Mouse (Mus musculus) brain, embryonic 14.5 days (tissue): ENCODE data around the gene Snrnp25. TPM values are rescaled to one million over a fixed set of nuclear protein-coding genes. Genes with fewer than 3 reads are reported as not detected.
"Not testable (repeated sequence)": the region's sequence is repeated elsewhere in the genome, so short reads cannot be mapped to it uniquely, and the experiment has no call there.

ENCODE experiments used
- DNase-seq: peaks from one replicate; pipeline ENCODE4 v3.0.0-alpha.2; 2011; ENCODE audit warnings: low read depth
- CTCF ChIP-seq: fragments of 200-500 bp; IDR thresholded peaks from 2 replicates; pipeline ENCODE4 v1.5.1; 2012; ENCODE audit warnings: inconsistent platforms, mild to moderate bottlenecking, moderate library complexity, borderline replicate concordance; ENCODE audit not compliant: insufficient read depth, insufficient read length; ENCODE audit errors: extremely low read depth
- POLR2A ChIP-seq: fragments of 200-500 bp; IDR thresholded peaks from 2 replicates; pipeline ENCODE4 v1.6.1; 2012; ENCODE audit warnings: mild to moderate bottlenecking, inconsistent platforms, borderline replicate concordance; ENCODE audit not compliant: poor library complexity, insufficient read depth, insufficient read length, severe bottlenecking; ENCODE audit errors: extremely low read depth
- polyA plus RNA-seq: library from polyadenylated mRNA; depleted of rRNA; stranded (reverse); fragments of >200 nt; gene quantifications from 2 replicates; pipeline ENCODE4 v1.2.3, GENCODE M21; 2012

The Snrnp25 gene
- polyA plus RNA-seq, 1 experiment: 38.8 TPM

DNA sequence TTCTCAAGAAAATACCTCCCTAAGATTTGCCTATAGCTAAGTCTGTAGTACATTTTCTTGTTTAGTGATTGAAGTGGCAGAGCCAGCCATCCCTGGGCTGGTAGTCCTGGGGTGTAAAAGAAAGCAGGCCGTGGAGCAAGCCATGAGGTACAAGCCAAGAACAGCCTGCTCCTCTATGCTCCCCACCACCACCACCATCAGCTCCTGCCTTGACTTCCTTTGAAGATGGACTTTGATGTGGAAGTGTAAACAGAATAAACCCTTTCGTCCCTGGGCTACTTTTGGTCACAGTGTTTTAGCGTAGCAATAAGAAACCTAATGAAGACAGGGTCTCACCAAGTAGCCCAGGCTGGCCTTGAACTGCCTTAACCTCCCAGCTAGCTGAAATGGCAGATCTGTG, 7.4 kb upstream of the Snrnp25 start:
- no peak for TF ChIP-seq CTCF
- no peak for TF ChIP-seq POLR2A
- DNase-seq: no peak

DNA sequence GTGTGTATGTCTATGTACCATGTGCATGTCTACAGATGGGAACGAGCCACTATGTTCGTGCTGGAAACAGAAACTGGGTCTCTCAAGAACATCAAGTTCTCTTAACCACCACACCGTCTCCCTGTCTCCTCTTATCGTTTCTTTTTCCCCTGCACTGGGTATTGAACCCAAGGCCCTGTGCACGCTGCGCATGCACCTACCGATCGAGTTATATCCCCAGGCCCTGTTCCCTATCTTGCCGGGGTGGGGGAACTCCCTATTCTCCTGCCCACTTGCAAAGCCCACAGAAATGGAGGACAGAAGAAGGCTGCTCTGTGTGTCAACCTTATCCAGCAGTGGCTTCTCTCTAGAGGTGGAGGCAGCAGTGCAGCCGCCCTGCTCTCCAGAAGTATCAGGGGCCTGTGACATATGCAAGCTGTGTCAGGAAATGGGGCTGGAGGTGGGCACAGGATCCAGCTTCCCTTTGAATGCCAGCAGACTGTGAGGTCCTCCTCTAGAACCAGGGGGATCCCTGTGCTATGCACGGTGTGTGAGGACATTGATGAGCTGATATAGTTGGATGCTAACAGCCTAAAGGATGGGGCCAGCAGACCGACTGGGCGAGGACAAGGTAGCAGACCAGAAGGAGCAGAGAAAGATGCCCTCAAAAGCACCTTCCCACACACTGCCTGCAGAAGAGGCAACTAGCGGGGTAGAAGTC, 6.8 kb upstream of the Snrnp25 start:
- DNase-seq: no peak
- TF ChIP-seq CTCF (no peak), POLR2A (no peak)

DNA sequence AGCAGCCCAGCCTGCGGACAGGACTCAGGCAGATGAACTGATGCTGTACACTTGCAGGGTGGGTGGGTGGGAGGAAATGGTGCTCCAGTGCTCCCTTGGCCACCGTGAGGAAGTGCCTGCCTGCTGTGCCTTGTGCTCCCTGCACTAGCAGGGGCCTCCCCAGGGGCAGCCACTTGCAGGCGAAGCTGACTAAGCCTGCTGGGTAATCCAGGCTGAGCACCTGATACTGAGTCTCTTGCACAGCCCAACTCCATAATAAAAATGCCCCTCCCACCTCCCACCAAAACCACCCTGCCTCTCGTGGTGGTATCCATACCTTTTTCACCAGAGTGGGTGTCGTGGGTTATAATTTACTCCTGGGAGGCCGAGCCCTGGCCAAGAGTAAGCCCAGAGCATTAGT, 6.0 kb upstream of the Snrnp25 start:
- TF ChIP-seq CTCF (no peak), POLR2A (no peak)
- DNase-seq: no peak

DNA sequence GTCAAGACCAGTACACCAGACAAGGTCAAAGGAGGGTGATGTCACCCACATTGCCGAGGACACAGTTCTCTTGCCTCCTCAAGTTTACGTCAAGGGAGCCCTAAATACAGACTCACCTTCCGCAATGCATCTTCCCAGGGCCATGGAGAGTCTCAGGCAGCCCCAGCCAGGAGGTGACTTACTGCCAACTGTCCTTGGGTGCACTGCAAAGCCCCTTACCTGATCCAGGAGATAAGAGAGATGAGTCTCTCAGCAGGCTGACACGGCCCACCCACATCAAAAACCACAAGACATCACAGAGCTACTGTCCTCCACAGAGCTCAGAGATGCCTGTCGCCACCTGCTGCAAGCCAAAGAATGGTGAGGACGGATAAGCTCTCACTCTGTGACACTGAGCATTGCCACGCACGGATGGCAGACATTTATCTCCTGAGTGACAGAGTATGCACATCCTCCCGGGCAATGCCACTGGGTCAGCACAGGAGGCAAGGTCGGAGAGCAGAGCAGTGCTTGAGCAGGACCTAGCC, 5.1 kb upstream of the Snrnp25 start, which contains the start of gene Il9r:
TSS of gene Il9r (minus strand) at position 205 of the 527 bp plus-strand sequence.
- TF ChIP-seq CTCF (no peak), POLR2A (no peak)
- no peak for DNase-seq

DNA sequence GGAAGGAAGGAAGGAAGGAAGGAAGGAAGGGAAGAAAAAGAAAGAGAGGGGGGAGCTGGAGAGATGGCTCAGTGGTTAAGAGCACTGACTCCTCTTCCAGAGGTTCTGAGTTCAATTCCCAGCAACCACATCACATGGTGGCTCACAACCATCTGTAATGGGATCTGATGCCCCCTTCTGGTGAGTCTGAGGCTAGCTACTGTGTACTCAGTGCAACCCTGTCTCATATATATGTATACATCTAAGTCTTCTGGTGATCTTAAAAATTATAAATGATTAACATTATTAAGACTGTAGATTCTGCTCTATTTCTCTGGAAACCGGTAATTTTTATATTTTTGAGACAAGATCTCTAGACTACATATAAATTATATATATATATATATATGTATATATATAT, 4.2 kb upstream of the Snrnp25 start:
- not testable (repeated sequence) for DNase-seq

DNA sequence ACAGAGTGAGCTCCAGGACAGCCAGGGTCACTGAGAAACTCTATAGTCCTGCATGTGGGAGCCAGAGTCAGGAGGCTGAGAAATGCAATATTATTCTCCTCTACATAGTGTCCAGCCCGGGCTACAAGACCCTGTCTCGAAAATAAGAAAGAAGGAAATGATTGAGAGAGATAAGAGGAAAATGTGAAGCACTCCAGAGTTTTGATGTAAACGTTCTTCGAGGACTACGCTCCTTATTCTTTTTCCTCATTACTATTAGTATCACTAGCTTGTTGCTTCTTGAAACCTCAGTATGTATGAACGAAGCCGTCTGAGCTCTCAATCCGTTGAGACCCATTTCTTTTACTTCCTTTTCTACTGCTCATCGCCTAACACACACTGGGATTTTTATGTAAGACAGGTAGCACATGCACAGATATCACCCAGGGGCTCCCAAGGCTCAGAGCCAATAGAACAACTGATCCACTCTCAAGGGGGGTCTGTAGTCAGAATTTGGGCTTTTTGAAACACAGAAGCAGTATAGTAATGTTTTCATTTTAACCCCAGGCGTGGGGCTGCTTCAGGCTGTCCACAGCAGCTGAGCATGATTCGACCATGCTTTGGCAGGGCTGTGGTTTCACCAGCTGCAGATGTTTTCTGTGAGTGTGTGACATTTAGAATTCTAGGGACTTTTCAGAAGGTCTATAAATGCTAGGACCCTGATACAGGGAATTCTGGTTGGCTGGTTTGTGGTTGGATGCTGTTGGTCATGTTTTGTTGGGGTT, 3.1 kb upstream of the Snrnp25 start:
- DNase-seq: no peak
- TF ChIP-seq POLR2A (no peak), CTCF (no peak)

DNA sequence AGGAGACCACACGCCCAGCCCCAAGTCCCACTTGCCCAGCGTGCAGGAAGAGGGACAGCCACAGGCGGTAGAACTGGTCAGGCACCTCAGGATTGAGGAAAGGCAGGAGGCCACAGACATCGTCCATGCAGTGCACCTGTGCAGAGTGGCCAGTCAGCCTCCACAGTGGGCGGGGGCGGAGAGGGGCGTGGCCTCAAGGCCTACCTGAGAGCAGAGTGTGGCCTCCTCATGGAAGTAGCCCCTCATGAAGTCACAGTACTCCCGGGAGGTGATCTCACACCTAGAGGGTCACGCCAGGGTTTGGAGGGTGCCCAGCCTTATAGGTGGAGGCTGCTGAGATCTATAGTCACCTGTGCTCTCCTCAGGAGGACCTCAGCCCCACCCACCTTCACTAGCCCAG, 5.4 kb downstream of the Snrnp25 start:
- TF ChIP-seq CTCF (no peak), POLR2A (no peak)

DNA sequence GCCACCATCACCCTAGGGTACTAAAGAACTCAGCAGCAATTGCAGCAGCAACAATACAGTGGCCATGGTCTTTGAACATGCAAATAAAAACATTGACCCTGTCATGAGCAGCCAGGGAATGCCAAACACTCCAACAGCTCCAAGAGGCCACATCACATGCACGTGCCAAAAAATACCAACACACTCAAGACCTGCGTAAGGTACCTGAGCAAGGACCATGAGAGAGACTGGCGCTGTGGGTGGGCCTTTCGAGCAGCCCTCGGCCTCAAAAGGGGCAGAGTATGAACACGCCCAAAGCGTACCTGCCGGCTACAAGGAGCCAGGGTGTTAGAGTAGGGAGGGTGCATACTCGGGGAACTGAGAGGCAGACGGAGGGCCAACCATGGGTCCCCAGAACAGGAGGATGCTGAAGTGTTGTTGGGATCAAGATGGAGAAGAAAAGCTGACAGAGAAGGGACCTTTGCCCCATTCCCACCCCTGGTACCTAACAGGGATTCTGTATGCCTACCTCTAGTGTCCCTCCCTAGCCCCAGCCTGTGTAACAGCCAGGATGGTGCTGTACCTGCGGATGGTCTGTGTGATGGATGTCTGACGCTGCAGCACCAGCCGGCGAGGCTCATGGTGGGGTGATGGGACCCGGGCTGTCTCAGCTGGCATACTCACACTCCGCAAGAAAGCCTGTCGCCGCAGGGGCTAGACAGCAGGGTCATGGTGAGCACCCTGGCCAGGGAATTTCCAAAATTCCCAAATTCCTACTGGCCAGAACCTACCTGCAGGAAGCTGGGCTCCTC, 10.4 kb downstream of the Snrnp25 start:
- TF ChIP-seq POLR2A (no peak), CTCF (no peak)
- DNase-seq: no peak

More for the DNA sequence above, 5.4 kb downstream of the Snrnp25 start:
- DNase-seq: no peak

DNA sequence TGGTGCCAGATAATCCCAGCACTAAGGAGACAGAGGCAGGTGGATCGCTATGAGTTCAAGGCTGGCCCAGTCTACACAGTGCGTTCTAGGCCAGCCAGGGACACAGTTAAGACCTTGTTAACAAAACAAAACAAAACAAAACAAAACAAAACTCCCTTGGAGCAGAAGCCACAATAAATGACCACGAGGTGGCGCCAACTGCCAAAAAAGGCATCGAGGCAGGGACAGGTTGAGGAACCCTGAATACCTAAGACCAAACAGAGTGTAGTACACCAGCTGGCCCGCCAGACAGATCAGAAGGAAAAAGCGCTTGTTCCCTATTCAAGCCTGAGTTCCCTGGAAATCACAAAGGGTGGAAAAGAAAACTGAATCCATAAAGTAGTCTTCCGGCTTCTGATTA, 11.6 kb downstream of the Snrnp25 start:
- peak; percentile 90 for DNase-seq
- TF ChIP-seq POLR2A (no peak), CTCF (peak; percentile 88)

DNA sequence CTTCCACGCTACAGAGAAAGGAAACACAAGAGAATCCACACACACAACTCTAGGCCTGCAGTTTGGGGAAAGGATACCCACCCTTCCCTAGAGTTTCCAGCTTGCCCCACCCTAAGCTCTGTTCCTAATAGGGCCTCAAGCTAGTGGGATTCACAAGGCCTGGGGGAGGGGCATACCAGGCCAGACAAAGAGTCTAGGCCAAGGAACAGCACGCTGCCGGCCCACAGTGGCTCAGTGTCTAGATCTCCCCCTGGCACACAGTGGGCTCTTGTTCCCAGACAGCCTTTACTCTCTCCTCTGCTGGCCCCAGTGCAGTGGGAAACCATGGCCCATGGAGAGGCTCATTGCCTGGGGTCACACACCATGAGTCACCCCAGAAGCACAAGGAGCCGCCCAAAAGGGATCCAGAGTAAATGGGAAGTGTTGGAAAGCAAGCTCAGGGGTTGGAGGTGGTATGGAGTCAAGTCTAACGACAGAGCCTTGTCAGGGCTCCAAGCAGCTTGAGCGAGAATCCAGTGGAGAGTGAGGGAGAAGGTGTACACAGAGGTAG, 13.4 kb downstream of the Snrnp25 start:
- no peak for TF ChIP-seq CTCF
- TF ChIP-seq POLR2A: no peak
- peak; percentile 55 for DNase-seq

DNA sequence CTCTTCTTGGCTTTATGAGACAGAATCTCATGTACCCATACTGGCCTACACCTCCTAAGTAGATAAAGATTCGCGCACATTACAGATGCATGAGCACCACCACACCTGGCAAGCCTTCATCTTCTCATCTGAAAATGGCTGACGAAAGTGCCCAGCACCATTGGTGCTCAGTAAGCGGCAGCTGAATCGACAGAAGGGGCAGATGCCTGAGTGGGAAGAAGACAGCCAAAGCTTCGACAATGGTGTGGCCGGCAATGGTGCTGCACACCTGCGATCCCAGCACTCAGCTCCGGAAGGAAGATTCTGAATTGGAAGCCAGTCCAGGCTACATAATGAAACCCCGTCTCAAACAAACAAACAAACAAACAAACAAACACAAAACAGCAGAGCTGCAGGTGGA, 14.1 kb downstream of the Snrnp25 start:
- TF ChIP-seq POLR2A (no peak), CTCF (no peak)
- no peak for DNase-seq
